Mouse (Mus musculus) retina, adult 2 months (tissue): ENCODE data around the gene Grk5.
"Not testable (repeated sequence)": the region's sequence is repeated elsewhere in the genome, so short reads cannot be mapped to it uniquely, and the experiment has no call there.

Experiments
- DNase-seq: peaks from one replicate; pipeline ENCODE4 v3.0.0-alpha.2; 2012; ENCODE audit warnings: low read depth, low spot score

Grk5 gene

DNA sequence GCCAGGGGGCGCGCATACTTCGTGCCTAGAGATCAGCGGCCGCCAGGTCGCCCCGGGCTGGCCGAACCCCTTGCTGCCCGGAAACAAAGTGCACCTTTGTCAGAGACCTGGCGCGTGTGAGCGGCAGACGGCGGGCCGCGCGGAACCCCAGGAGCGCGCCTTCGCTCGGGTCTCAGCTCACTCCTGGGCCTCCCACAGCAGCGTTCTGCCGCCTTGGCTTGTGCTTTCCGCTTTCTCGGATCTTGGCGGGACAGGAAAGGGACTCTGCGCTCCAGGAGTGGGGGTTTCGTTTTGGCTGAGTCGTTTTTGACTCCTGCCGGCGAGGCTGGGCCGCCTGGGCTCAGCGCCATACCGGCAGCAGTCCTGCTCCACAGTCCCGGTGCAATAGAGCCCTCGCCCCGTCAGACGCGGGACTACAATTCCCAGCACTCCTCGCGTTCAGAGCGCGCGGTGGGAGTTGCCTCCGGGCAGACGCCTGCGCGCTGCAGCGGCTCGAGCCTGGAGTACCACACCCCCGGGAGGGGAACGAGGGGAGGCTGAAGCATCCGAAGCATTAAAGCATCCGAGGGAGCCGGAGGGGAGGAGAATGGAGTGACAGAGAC lies at the start of gene Grk5:
TSS of gene Grk5 (plus strand) at position 36 of the 602 bp plus-strand sequence.
- DNase-seq, result peak; percentile 83

GRCm38 (mm10) chr19:60843324-60843723 lies 46.2 kb upstream of the Grk5 start:
- DNase-seq, result no peak

DNA sequence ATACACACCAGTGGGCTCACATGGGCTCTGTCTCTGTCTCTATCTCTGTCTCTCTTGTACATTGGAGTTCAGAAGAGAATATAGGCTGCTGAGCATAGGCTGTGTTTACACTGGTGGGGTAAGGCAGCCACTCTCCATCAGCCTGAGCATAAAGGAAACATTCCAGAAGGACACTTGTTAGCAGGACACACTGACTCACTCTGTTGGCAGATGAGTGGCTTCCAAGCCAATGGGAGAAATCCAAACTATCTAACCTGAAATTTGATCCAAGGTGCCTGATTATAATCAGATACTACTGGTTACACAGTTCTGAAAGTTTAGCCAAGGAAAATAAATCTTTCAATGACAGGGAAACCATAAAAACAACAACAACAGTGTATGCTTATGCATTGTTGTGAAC lies 43.8 kb upstream of the Grk5 start:
- DNase-seq, result no peak

GRCm38 (mm10) chr19:60860868-60861700 lies 28.5 kb upstream of the Grk5 start, which contains the start of gene Sfxn4:
Gene Sfxn4, minus strand, starts transcription at chr19:60861479.
- peak; percentile 62 for DNase-seq

- DNase-seq, result not testable (repeated sequence)
Observed at GRCm38 (mm10) chr19:60866169-60866568, 23.4 kb upstream of the Grk5 start.

DNA sequence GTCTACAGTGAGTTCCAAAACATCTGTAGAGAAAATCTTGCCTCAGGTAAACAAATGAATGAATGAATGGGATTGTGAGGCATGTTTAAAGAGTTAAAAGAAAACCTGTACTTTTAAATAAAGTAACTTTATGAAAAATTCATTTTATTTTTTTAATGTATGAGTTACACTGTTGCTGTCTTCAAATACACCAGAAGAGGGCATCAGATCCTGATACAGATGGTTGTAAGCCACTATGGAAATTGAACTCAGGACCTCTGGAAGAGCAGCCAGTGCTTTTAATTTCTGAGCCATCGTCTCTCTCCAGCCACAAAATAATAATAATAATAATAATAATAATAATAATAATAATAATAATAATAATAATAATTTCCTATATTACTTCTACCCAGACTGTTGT lies 19.1 kb upstream of the Grk5 start:
- no peak for DNase-seq

GRCm38 (mm10) chr19:60871366-60871765 lies 18.2 kb upstream of the Grk5 start:
- no peak for DNase-seq

GRCm38 (mm10) chr19:60872272-60872671 lies 17.3 kb upstream of the Grk5 start:
- DNase-seq, result no peak

- DNase-seq, result no peak
Observed at GRCm38 (mm10) chr19:60873501-60873900, 16.0 kb upstream of the Grk5 start.

- DNase-seq, result peak; percentile 84
Observed at GRCm38 (mm10) chr19:60874064-60874694, 15.4 kb upstream of the Grk5 start, which contains the start of gene Prdx3. Gene Prdx3, minus strand, starts transcription at chr19:60874556.

DNA sequence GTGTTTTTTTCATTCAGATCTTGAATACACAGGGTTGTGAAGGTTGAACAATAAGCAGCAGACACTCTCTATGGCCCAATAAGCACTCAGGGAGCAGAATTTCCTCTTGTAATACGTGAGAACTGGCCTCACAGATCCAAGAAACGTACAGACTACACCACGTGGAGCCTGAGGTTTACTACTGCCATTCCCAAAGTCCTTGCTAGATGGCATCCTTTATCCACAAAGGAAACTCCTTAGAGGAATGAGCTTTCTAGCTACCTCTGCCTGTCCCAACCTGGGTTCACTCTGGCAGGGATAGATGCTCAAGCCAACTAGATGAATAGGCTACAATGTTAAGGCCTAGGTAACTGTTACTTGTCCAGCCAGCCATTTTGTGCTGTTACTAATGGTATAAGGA lies 6.4 kb upstream of the Grk5 start:
- DNase-seq, result no peak

DNA sequence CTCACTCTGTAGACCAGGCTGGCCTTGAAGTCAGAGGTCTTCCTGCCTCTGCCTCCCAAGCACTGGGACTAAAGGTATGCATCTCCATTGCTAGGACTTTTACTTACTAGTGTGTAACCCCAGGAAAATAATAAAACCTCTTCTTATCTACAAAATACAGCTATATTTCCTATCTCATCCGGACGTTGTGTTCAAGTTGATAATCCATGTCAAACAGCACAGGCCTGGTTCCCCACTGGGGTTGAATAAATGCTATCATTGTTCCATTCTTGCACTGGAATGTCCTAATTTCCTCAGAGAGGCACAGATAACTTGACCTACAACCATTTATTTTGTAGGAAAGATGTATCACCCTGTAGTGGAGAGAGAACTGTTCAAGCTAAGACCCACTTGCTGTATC lies 1.9 kb upstream of the Grk5 start:
- no peak for DNase-seq

GRCm38 (mm10) chr19:60889101-60889713 lies 342 bp upstream of the Grk5 start:
- no peak for DNase-seq

GRCm38 (mm10) chr19:60890391-60891122 lies 1.0 kb downstream of the Grk5 start:
- no peak for DNase-seq

DNA sequence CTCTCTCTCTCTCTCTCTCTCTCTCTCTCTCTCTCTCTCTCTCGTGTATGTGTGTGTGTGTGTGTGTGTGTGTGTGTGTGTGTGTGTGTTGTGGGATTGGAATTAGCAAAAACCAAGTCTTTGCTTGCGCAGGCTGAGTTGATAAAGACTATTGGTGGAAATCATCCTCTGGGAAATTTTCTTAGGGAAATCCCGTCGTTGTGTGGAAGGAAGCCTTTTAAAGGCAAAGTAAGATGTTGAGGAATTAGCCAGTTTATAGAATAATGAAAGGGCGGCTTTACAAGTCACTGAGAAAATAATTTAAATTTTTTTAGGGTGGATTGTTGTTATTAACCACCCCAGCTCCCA lies 1.5 kb downstream of the Grk5 start:
- no peak for DNase-seq

GRCm38 (mm10) chr19:60891934-60892547 lies 2.5 kb downstream of the Grk5 start:
- no peak for DNase-seq

GRCm38 (mm10) chr19:60895251-60895880 lies 5.8 kb downstream of the Grk5 start:
- DNase-seq, result no peak

DNA sequence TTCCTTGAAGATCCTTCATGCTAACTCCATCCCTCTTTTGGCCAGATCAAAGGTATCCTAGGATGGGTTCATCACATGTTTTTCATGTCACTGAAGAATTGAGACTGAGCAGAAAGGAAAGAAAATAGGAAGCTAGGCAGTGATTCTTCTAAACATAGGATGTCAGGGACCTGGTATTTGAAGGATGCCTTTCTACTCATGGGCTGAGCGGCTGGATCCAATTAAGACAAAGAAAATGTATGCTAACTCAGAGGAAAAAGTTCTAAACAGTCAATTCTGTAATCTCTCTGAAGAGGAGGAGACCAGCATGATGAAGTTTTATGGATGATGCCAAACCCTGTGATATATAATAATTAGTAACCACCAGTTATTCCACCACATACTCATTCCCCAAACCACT lies 13.6 kb downstream of the Grk5 start:
- DNase-seq, result no peak

DNA sequence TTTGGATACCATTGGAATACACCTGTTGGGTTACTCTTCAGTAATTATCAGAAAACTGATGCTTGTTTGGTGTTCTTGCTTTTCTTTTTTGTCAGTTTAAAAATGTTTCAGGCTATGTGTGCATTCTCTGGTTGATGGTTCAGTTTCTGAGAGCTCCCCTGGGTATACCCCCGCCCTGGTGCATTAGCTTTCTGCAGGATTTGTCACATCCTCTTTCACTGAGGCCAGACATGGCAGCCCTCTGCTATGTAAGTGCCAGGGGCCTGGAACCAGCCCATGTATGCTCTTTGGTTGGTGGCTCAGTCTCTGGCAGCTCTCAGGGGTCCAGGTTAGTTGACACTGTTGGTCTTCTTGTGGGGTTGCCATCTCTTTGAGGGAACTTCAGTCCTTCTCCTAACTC lies 14.4 kb downstream of the Grk5 start:
- no peak for DNase-seq

GRCm38 (mm10) chr19:60905477-60905876 lies 15.9 kb downstream of the Grk5 start:
- no peak for DNase-seq

GRCm38 (mm10) chr19:60910304-60910703 lies 20.8 kb downstream of the Grk5 start:
- no peak for DNase-seq
